Mouse (Mus musculus): Measurements from ENCODE around the gene Fkrp.

Gene Fkrp

GRCm38 (mm10) chr7:16830449-16830848 lies 13.9 kb upstream of the Fkrp start:
- DNase-seq (ENCODE audit: low spot score): no peak

DNA sequence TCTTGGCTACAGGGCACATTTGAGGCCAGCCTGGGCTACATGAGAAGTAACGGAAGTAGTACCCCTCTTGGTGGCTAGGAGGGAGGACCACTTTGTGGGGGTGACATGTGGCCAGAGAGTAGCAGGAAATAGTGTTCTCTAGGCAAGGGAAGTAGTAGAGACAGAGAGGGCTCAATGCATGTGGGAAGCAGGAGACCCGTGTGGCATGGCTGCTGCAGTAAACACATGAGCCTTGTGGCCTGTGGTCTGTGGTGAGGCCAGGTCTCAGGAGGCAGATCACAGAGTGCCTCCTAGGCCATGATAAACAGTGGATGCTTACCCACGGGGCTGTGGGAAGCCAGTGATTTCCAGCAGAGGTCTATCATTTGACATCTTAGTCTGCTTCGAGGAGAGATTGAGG lies 10.7 kb upstream of the Fkrp start:
- no peak for DNase-seq (ENCODE audit: low spot score)

GRCm38 (mm10) chr7:16826571-16826970 lies 10.0 kb upstream of the Fkrp start:
- DNase-seq (ENCODE audit: low spot score): no peak

DNA sequence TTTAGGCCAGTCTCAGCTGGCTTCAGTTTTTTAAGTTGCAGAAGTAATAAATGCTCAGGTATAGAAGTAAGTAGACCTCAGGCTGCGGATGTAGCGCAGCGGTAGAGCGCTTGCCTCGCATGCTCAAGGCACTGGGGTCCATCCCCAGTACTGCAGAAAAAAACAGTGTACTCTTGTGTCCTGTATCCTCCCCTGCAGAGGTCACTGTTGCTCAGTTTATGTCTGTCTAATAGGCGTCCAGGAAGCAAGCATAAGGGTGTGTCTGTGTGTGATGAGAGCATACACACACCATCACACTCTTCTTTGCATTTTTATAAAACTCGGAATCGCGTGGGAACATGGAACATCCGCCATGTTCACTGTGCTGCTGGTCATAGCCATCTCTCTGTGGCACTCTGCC lies 9.3 kb upstream of the Fkrp start:
- no peak for DNase-seq (ENCODE audit: low spot score)

DNA sequence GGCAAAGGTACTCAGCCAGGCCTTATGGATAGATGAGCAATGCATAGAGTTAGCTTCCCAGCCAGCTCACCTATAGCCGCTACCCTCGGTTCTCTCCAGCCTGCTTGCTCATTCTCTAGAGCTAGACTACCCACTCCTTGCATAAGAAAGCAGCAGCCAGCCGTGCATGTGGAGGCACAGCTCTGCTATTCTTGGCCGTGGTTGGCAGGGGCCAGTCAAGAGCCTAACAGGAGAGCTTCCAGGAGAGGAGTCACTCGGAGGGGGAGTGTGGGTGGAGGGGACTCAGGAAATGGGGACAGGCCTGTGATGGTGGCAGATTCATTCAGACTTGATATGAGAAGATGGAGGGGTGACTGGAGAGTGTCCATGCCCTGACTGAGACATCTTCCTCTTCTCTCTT lies 7.2 kb upstream of the Fkrp start:
- peak; percentile 75 for DNase-seq (ENCODE audit: low spot score)

GRCm38 (mm10) chr7:16821669-16822101 lies 5.2 kb upstream of the Fkrp start:
- DNase-seq (ENCODE audit: low spot score): peak; percentile 71

- no peak for DNase-seq (ENCODE audit: low spot score)
Observed at GRCm38 (mm10) chr7:16821091-16821490, 4.6 kb upstream of the Fkrp start.

DNA sequence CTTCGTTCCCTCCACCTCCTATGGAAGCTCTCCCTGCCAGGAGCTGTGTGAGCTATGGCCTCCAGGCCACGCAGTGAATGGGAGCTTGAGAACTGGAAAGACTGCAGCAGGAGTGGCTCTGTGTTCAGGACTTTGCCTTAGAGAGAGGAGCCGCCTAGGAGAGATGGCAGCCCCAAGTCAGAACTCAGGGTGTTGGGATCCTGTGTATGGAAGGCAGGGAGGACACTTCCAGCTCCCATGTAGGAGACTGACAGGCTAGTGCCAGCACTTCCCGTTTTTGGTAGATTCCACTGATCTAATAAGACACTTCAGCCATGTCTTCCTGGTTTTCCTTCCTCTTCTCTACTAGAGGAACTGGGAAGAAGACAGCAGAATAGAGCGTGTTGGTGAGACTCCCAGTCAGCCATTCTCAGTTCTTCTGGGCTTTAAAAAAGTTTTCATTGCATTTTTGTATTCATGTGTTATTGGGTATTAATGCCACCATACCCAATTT lies 3.8 kb upstream of the Fkrp start:
- DNase-seq (ENCODE audit: low spot score): no peak

DNA sequence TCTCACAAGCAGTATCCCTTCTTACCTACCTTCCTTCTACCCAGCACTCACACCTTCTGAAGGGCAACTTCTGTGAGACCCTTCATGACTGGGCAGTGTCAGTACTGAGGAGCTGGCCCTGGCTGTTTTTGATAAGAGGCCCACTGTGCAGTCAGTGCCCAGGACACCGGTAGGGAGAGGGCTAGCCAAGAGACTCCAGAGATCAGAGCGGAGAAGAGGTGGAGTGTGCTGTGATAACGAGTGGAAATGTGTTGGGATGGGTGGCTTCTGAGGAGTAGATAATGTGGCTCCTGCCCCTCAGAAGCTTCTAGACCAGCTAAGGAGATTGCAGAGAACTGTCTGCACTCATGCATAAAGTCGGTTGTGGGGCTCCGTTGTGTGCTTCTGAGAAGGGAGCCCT lies 3.3 kb upstream of the Fkrp start:
- no peak for DNase-seq (ENCODE audit: low spot score)

DNA sequence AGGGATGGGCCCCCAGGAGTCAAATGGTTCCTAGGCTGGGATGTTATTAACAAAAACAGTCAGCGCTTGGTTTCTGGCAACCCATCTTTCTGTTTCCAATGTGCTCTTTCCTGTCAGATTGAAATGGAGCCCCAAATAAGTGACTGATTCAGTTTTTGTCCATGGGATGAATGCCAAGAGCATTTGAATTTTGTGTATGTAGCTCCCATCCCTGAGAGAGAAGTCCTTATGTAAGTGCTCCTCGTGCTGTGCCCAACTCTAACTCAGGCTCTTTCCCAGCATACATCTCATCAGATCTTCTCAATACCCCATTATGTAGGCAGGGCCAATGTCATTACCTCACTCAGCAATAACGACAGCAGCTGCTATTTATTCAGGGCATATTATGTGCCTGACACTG lies 1.2 kb upstream of the Fkrp start:
- DNase-seq (ENCODE audit: low spot score): peak; percentile 79

DNA sequence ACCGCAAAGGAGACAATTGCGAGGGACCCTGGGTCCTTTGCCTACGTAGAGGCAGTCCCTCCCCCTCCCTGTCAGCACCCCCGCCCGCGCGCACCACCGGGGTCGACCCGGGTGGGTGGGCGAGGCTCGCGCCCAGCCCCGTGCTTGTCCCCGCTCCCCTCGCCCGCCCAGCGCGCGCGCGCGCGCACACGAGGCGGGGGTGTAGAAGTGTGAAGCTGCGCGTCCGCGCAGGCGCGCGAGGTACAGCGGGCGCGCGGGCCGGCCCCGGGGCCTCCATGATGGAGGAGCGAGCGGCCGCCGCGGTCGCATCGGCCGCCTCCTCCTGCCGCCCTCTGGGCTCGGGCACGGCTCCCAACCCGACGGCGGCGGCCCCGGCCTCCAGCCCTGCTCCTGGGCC lies 456 bp downstream of the Fkrp start:
- peak; percentile 71 for DNase-seq (ENCODE audit: low spot score)

DNA sequence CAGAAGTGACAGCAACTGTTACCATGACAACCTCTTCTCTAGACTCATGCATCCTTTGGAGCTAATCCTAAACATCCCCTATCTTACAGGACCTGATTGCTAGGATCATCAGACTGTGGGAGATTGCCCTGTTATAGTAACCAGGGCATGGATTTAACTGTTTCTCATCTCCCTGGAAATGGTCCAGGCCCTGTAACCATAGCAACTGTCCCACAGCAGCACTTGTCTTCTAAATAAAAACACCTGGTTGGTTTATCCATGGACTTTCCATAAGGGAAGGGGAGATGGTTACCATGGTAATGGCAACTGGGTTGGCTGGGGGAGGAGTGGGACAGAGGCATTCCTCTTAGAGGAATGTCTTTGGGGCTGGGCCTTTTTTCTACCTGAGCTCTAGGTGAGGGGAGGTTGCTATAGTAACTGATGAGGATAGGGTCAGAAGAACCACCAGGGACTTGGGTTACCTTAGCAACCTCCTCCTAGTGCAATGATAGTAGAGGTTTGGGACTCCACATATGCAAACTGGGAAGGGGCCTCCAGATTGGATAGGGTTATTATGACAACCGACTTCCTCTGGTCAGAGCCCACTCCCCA lies 1.1 kb downstream of the Fkrp start, which contains the start of gene Strn4:
TSS of gene Strn4 (plus strand) at position 539 of the 591 bp plus-strand sequence.
- no peak for DNase-seq (ENCODE audit: low spot score)

- DNase-seq (ENCODE audit: low spot score): no peak
Observed at GRCm38 (mm10) chr7:16812505-16812904, 4.0 kb downstream of the Fkrp start.

- no peak for DNase-seq (ENCODE audit: low spot score)
Observed at GRCm38 (mm10) chr7:16811649-16812070, 4.9 kb downstream of the Fkrp start.

- no peak for DNase-seq (ENCODE audit: low spot score)
Observed at GRCm38 (mm10) chr7:16810920-16811648, 5.4 kb downstream of the Fkrp start.

GRCm38 (mm10) chr7:16810399-16810919 lies 6.1 kb downstream of the Fkrp start:
- DNase-seq (ENCODE audit: low spot score): no peak

GRCm38 (mm10) chr7:16809739-16810138 lies 6.8 kb downstream of the Fkrp start:
- peak; percentile 60 for DNase-seq (ENCODE audit: low spot score)

- no peak for DNase-seq (ENCODE audit: low spot score)
Observed at GRCm38 (mm10) chr7:16808647-16809046, 7.9 kb downstream of the Fkrp start.

DNA sequence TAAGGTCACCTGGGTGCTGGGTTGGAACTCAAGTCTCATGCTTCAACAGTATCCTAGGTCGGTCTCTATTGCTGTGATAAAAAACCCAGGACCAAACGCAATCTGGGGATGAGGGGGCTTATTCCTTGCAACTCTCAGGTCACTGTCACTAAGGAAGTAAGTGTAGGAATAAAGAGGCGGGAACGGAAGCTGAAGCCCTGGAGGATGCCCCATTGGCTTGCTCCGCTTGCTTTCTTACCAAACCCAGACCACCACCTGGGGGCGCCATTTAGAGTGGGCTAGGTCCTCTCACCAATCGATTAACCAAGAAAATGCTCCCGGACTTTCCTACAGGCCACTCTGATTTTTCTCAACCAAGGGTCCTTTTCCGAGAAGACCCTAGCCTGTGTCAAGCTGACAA lies 8.6 kb downstream of the Fkrp start:
- DNase-seq (ENCODE audit: low spot score): no peak

- DNase-seq (ENCODE audit: low spot score): no peak
Observed at GRCm38 (mm10) chr7:16804409-16805028, 12.0 kb downstream of the Fkrp start.

DNA sequence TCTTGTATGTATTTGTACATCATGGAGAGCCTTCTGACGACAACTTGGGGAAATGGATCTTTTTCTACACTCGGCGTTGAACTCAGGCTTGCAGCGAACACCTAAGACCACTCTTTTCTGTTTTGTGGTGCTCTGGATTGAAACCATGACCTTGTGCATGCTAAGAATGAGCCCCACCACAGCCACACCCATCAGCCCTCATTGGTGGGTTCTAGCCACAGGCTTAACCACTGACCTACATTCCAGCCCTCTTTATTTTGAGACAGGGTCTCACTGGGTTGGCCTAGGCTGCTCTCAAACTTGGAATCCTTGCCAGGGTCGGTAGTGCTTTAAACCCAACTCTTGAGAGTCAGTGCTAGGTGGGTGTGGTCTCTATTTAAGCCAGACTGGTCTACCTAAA lies 21.6 kb downstream of the Fkrp start:
- DNase-seq (ENCODE audit: low spot score): no peak

DNA sequence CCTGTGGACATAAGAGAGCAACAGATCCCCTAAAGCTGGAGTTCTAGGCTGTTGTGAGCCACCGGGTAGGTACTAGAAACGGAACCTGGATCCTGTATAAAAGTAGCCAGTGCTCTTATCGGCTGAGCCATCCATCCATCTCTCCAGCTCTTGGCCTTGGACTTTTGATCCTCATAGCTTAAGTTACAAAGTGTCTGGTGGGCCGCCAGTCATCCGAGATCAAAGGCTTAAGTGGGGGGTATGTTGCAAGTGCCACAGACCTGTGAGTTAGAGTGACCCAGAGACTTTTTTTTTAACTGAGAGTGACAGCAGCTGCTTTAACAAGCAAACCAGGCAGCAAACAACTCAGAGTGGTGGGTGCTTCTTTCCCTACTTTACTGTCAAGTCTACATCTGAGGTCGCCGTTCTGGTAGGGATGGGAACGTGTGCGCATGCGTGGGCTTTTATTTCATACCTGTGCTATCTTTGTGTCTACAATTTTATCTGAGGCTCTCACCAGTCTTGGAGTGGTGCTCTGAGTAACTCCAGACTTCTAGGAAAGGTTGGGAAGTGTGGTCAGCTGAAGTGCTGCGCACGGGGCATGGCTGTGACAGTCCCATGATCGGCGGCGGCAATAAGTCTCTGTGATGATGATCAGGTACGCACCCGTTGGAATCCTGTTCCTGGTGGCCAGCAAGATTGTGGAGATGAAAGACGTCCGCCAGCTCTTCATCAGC lies 23.4 kb downstream of the Fkrp start:
- DNase-seq (ENCODE audit: low spot score): no peak
